Mouse (Mus musculus) left cerebral cortex, adult 9 months (tissue): Measurements from ENCODE around the gene Abhd14b.

ENCODE experiments used
- DNase-seq, 2 experiments: peaks; one replicate each; pipeline ENCODE4 v3.0.0; 2022; ENCODE audit warnings: low spot score in 2 of 2

The Abhd14b gene

DNA sequence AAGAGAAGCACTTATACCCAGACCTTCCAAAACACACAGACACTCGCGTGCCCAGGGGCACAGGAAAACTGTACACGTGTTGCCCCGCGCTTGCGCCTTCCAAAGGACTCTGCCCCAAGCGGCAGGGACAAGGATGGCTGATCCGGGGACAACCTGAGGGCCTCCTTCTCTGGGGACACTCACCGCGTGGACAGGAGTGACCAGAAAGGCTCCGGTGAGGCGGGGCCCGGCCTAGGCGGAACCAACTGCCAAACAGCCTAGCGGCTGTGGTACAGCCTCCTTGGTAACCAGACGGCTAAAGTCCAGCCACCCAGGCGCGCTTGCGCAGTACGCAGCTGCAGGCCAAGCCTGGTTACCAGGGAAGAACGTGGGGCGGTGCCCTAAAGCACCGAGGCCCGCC, at the start of gene Abhd14b, which contains the start of gene Abhd14a:
Abhd14b (plus strand) TSS at position 112 of the 400 bp plus-strand sequence.
Abhd14a (minus strand) TSS at position 331 of the 400 bp plus-strand sequence.
- peak; percentile 73 to 93 for DNase-seq

DNA sequence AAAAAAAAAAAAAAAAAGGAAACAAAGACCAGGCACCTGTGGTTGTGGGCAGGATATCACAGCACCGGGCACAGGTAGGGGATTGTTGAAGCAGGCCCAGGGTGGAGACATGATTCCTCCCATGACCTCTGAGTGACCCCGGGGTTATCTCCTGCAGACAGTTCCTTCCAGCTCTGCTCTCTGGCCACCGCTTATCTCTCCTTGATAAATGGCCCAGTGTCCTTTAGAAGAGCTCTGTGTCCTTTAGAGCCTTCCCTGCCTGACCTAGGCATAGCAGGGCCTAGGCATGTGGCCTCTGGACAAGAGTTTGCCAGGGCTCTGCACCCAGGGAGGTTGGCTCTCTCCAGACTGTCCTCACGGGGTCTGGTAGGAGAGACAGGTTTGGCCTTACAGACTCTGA, 49.5 kb upstream of the Abhd14b start:
- DNase-seq = no peak

DNA sequence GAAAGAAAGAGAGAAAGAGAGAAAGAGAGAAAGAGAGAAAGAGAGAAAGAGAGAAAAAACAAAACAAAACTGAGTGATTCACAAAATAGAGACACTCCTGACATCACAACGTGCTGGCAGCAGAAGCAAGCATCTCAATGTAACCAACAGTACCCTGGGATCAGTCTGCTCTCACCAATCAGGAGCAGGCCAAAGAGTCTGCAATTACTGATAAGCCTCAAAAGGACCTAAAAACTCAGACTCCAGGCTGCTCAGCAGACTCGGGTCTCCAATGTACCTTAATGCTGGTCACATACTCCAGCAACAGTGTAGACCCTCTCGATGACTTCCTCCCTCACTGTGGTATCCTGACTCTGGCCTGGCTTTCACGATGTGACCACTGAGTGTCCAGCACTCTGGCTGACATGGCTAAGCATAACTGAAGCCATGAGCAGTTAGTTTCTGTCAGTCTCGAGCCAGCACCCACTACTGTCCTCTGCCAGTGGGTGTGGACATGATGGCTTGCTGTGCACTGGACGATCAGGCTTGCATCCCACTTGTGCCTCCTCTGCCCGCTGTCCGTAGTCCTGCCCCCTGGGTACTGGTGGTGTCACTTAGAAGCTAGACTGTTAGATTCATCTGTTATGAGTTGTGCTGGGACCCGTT, 48.5 kb upstream of the Abhd14b start:
- no peak for DNase-seq

DNA sequence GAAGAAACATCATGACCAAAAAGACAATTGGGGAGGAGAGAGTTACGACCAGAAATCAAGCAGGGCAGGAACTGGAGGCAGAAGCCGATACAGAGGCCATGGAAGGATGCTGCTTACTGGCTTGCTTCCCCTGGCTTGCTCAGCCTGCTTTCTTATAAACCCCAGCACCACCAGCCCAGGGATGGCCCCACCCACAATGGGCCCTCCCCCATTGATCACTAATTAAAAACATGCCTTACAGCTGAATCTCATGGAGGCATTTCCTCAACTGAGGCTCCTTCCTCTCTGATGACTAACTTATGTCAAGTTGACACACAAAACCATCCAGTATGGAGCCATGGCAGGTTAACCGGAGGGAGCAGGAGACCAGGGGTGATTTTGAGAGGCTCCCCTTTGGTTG, 47.5 kb upstream of the Abhd14b start:
- no peak for DNase-seq

DNA sequence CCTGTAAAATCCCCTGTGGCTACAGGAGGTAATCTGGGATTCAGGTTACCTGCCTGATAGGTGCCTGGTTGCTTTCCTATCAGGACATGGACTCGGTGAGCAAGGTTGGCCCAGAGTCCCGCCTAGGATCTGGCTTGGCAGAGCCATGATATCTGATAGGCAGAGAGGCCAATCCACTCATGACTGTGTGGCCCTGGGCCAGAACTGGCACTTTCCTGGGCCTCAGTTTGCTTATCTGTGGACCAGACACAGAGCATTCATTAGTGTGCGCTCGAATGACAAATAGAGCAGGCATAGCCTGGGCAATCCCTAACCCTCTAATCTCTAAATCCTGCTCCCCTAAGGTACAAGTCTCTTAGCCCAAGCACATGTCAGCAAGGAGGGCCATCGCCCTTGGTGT, 45.1 kb upstream of the Abhd14b start:
- no peak for DNase-seq

DNA sequence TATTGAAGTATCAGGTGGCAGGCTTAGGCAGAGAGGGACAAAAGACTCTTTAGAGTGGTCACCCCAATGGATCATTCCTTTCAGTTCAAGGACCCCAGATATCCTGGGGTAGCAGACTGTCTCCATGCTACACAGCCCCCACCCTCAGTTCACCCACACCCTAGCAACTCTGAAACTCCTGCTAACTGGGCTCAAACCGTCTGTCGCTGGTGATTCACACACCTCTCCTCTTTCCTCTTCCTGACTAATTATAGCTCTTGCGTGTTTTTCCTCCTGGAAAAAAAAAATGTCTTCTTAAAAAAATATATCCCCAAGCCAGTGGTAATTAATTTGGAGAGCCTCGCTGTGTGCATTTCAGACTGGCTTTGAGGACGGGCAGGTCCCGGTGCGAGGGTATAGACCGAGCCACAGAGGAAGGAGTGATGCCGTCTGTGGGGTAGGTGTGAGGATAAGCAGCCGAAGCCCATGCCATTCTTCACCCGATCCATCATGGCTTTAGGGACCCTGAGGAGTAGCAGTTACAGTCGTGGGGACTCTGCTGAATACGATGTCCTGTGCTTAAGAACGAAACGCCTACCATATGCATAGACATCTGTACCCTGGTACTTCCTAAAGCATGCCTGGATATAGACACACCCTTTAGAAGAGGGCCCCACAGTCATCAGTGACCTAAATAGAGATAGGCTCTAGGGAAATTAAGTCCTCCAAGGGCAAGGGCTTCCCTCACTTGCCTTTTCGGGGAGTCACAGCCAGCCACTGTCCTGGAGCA, 44.5 kb upstream of the Abhd14b start:
- peak in 1 of 2 experiments; percentile 60 for DNase-seq

DNA sequence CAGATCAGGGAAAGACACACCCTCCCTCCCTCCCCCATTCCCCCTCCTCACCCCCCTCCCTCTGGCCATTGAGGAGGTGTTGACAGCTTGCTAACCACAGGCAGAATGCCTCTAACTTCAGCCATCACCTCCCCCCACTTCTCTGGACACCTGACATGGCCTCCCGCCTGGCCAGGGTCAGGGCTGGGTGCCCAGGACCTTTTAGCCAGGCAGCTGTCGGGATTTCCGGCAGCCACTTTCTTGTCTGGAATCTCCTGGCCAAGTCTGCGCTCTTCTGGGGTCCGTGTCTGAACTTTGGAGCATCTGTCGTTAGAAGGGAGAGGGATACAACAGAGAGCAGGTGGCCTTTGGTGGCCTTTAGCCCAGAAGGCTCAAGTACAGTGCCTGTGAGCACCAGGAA, 42.0 kb upstream of the Abhd14b start:
- no peak for DNase-seq

DNA sequence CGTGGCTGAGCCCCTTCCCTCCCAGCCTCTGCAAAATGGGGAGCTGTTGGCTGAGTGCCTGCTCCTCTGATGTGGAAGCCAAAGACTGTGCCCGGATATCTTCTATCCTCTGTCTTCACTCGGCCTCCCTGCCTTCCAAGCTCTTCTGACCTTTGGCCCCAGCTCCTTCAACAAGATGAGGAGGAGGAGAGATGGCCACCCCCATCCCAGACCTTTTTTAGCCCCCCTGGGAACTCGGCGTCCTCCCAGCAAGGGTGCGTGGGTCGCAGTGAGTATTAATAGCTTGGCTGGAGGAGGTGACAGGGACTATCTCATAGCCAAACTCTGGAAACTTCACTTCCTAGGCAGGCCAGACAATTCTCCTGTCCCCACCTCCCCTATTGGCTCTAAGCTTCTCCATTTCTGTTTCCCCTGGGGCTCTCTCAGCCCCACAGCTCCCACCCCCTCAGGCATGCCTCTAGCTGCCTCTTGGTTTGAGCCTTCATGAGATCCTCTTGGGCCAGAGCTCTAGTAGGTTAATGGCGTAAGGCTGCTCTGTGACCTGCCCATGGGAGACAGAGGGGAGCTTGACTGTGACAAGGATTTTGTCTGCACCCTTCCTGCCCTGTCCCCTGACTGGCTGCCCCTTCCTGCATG, 40.7 kb upstream of the Abhd14b start:
- peak in 1 of 2 experiments; percentile 62 for DNase-seq

DNA sequence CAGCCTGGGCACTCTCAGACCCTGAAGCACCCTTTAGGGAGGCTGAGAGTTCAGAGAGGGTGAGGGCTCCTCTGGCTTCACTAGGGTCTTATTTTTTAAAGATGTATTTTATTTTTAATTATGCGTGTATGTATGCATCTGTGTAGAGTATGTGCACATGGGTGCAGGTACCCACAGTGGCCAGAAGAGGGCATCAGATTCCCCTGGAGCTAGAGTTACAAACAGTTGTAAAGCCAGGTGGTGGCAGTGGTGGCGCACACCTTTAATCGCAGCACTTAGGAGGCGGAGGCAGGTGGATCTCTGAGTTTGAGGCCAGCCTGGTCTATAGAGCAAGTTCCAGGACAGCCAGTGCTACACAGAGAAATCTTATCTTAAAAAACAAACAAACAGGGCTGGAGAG, 38.2 kb upstream of the Abhd14b start:
- no peak for DNase-seq

DNA sequence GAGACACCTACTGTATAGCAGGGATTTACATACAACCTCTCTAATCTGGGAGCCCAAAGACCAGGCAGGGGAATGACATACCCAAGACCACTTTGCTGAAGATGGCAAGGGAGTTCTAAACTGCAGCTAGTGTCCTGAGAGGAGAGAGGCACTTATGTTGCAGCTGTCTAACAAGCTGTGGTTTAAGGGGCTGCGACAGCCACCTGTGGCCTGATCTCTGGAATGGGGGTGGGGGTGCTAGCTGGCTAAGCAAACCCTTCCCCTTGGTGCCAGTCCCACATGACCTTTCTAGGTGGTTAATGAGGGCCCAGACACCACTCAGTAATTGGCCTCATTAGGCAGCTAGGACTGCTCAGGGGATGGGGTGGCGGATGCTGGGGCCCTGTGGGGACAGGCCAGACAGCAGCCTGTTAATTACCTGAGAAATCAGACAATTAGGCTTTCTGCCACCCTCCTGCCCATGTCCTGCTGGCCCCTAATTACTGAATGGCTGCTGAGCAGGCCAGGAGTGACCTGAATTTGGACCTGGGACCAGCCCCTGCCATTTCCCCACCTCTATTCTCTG, 37.1 kb upstream of the Abhd14b start:
- no peak for DNase-seq

DNA sequence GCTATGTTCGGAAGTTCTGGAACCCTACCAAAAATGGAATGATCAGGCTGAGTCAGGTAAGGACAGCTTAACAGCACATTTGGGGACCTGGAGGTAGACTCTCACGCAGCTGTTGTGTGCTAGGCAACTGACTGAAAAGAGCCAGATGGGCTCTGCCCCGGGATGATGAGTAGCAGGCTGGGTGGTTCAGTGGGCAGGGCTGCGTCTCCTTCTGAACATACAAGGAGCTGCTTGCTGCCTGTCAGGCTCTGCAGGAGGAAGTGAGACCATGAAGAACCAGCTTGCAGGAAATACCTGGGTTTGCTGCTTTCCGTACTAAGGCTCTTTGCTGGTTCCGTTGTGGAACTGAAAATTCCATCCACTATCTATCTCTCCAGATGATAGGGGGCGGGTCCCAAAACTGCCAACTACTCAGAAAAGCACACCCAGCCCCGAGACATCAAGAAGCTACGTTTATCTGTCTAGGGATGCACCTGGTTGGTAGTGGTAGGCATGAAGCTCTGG, 36.1 kb upstream of the Abhd14b start:
- peak in 1 of 2 experiments; percentile 76 for DNase-seq

DNA sequence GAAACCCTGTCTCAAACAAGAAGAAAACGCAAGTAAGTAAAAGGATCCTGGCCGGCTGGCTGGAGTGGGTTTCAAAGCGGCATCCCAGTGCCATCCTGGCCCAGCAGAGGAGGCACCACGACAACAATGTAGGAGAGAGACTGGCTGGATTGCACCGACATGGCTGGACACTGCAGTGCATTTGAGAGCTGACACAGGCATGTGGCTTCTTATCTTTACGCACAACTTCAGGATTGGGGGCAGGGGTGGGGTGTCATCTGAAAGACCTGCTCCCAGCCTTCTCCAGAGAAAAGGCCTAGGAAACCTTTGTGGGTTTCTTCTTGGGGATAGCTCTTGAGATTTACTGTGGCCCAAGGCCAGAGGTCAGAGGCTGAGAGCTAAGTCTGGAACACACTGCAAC, 35.5 kb upstream of the Abhd14b start:
- no peak for DNase-seq

DNA sequence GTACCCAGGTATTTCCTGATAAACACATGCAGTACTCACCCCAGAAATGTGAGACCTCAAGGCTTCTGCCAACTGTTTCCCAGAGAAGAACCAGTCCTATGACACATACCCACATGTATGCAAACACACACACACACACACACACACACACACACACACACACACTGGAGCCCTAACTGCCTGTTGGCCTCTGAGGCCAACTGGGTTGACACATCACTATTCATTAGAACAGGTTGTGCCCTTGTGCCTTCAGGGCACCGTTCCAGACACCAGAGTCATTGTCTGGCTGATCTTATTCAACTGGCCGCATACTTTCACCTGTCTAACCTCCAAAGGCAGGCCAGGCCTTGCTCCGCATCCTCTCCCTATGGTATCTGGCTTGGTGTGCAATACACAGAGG, 35.0 kb upstream of the Abhd14b start:
- DNase-seq = no peak

DNA sequence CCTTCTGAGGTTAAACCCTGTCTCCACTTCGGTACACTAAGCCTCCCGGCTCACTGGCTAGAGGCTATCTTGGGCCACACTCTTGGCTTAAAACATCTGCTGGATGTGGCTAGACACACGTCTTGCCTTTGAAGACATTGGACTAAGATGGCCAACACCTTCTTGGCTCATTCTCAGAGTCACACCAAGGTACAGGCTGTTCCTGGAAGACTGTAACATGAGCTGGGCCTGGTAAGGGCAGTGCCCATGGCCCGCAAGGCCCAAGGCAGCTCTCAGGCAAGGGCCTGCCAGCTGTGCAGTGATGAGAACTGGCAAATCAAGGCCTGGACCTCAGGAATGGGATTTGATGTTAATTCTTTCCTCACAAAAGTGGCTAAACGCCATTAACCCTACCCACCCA, 33.7 kb upstream of the Abhd14b start:
- no peak for DNase-seq

DNA sequence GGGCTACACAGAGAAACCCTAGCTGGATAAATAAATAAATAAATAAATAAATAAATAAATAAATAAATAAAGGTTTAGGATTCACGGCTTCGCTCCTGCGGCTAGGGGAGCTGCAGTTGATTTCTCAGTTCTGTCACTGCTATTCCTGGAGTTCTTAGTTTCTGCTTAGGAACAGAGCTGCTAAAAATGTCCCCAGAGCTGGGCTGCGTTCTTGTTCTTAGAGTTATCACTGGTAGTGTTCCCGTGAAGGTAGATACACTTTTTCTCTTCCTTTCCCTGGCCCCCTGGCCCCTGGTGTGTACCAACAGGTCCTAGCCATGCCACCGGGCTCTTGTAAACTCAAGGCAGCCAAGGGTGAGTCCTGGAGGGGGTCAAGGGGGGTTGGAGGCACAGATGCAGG, 30.4 kb upstream of the Abhd14b start:
- no peak for DNase-seq

DNA sequence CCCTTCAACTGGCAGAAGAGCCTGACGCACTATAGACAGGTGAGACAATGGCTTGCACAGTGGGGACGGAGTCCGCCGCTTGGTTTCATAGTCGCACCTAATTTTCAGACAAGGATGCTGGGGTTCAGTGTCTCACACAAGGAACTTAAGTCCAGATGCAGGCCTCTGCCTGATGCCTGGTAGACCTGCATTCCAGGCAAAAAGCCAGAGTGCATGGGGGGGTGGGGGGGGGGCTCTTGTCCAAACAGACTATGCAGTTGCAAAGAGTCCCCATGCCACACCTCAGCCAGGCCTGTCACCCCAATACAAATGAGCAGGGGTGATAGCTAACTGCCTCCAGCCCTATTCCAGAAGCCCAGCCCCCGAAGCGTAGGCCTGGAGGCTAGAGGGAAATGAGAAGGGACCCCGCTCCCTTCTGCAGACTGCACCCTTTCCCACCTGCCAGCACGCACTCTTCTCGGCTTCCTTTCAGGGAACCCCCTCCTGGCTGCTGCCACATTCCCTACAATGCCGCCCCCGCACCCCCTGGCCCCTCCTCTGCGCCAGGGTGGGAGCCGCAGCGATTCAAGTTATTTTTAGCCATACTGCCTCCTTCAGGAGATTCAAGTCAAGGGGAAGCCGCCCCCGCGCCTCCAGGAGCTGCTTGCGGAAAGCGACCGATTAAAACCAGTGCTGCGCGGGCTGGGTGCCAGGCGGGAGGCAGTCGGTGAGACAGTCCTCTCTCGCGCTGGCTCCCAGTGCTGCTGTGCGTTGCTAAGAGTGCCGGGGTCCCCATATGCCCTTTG, 29.2 kb upstream of the Abhd14b start:
- peak; percentile 96 to 98 for DNase-seq

DNA sequence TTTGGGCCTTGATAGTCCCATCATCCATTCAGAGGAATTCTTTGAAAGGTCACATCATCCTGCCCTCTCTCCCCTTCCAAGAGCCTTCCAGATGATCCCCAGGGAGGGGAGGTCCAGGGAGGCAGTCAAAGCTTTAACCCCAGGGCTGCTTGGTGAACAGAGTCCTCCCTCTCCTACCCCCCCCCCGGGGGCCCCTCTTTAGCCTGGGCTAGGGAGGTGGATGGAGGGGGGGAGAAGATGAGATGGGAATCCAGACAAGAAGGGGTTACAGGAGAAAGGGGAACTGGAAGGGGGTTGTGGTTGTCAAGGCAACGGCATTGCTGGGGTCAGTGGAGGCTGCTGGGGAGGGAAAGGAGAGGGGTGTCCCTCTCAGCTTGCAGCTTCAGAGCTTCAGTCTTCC, 26.7 kb upstream of the Abhd14b start:
- no peak for DNase-seq

DNA sequence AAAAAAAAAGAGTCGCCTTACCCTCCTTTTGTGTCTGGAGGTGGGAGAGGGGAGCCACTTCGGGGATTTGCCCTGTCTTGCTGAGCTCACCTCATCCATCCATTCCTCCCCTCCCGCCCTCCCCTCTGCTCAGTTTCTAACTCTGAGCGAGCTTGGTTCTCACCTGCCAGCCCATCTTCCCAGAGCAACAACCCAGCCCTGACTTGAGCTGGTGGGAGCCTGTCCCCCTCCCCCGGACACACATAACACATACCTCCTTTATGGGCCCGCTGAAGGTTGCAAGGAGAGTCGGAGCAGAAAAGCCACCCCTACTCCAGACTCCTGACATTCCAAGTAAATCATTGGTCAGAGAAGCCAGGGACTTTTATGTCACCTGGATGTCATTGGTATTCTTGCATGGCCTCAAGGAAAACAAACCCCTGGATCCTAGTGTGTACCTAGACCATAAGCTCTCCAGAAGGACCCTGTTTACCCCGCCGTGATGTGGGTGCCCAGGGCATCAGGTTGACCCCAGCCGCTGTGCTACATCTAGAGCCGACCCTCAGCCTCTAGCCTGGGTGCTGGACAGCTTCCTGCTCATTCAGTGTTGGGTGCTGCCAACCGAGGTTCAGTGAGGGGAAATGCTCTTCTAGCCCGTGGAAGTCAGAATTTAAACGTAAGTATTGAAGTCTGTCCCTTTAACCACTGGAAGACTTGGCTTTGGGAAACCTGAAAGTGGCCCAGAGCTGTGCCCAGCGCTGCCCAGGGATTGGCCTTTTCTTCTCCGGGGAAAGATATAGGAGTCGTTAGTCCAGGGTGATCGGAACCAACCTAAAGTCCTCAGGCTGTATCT, 26.0 kb upstream of the Abhd14b start:
- no peak for DNase-seq

DNA sequence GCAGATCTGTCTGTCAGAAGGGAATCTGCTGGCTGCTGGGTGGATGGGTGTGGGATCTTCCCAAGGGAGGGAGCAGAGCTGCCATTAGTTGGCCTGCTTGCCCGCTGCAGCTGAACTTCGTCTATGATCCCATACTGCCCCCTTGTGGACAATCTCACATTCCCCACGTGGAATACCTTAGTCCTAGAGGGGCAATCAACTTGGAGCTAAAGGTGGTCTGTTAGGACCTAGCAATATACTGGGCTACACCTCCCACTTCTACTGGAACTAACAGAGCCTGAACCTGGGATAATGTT, 25.4 kb upstream of the Abhd14b start:
- peak in 1 of 2 experiments; percentile 91 for DNase-seq

DNA sequence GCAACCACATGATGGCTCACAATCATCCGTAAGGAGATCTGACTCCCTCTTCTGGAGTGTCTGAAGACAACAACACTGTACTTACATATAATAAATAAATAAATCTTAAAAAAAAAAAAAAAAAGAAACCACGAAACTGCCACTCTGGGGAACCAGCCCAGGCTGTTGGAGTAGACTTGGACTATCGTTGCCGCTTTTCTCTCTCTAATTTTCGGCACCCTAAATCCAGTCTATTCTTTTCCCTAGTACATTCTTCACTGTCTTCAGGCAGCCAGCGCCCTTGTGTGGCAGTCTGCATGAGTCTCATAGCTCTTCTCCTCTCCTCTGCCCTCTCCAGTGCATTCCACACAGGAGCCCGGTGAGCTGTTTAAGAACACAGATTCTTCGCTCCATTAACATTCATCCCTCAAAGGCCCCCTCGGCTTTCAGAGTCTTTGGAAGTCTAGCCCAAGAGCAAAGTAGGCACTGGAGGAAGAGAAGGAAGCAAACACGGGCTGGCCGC, 18.5 kb upstream of the Abhd14b start:
- no peak for DNase-seq
